Mouse (Mus musculus) kidney, postnatal 10 days (tissue): ENCODE measurements around the gene Olfr1261.

Source experiments
- DNase-seq: peaks from one replicate; pipeline ENCODE4 v3.0.0; 2021; ENCODE audit warnings: mixed read lengths

Gene Olfr1261

DNA sequence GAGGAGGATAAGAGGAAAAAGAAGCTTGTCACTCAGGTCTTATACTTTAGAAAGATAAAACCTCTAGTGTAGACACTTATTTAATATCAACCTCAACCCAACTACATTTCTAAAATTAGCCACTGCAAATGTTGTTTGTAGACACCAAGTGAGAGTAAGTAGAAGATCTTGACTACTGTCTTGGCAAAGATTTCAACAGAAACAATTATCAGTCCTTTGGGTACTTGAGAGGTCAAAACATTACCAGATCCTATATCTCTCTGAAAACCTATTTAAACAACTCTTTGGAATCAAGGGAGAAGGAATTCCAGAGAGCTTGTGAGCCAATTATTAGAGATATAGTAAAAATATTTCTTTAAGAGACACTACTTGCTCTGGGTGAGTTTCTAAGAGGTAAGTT, at the start of gene Olfr1261:
Olfr1261 (plus strand) TSS at position 301 of the 400 bp plus-strand sequence.
- DNase-seq: no peak

DNA sequence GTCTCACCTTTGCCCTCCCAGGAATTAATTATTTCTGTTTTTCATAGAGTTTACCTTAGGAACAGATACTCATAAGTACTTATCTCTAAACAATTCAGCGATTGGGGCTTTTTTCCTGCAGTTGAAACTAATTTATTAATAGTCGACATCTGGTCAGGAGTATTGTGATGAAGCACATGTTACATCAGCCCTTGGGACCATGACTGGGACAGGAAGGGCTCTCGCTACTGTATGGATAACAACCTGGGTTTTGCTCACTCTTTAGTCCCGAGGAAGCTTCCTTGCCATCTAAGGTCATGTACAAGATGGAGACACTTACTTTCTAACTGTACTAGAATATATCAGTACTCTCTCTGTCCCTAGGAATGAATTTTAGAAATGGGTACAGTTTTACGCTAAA, 42.5 kb upstream of the Olfr1261 start, which contains the start of gene Olfr1259:
Olfr1259 (minus strand) TSS at position 101 of the 400 bp plus-strand sequence.
- no peak for DNase-seq

DNA sequence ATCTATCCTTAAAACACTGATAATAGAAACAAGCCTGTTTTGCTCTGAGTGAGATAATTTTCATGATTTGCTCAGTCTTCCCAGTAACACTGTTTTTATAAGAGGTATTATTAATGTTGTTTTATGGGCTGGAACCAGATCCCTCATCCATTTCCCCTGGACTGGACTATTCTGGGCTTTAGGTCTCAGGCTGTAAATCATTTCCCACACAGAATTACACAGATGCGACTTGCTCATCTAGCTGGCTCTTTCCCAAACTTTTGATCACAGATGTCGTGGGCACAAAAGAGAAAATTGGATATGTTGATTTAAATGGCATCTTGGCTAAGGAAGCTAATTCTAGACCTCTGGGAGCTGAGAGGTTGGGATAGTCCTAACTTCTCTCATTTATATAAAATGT, 16.8 kb upstream of the Olfr1261 start, which contains the start of gene Olfr1260:
Olfr1260 (plus strand) TSS at position 157 of the 400 bp plus-strand sequence.
- DNase-seq: no peak

DNA sequence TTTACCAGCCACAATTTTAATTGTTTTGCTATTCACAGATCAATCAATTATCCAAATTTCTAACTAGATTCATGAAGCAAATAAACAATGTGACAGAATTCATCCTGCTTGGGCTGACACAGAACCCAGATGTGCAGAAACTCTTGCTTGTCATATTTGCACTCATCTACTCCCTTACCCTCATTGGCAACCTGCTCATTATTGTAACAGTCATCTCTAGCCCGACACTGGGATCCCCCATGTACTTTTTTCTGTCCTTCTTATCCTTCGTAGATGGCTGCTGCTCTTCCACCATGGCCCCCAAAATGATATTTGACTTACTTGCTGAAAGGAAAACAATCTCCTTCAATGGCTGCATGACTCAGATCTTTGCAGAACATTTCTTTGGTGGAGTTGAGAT, 13.3 kb upstream of the Olfr1261 start:
- DNase-seq: no peak

DNA sequence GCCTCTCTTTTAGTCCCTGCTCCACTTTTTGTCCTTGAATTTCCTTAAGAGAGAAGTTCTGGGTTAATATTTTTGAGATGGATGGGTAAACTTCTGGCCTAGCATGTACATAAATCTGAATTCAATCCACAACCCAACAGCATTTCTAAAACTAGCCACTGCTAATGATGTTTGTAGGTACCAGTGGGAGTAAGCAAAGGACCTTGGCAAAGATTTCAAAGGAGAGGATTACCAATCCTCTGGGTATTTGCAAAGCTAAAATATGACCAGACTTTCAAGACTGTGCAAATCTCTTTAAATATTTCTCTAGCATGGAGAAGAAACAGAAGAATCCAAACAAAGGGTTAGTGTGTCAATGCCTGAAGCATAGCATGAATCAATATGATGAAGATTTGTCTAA, 8.8 kb downstream of the Olfr1261 start, which contains the start of gene Olfr1262:
Olfr1262 (plus strand) TSS at position 301 of the 400 bp plus-strand sequence.
- DNase-seq: no peak

DNA sequence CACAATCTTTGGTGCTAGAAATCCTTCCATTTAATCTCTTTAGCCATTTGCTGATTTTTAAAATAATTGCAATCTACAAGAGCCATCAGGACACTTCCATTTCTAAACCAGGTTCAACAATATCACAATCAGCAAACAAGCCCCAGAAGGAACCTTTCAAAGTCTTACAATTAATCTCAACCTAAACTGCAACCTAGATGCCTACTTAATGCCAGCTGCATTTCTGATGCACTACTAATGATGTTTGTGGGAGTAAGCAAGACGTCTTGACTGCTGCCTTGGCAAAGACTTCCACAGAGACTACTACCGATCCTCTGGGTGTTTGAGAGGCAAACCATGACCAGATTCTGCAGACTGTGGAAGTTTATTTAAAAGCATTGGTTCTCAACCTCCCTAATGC, 20.8 kb downstream of the Olfr1261 start, which contains the start of gene Olfr1263:
Olfr1263 (plus strand) TSS at position 301 of the 400 bp plus-strand sequence.
- no peak for DNase-seq

DNA sequence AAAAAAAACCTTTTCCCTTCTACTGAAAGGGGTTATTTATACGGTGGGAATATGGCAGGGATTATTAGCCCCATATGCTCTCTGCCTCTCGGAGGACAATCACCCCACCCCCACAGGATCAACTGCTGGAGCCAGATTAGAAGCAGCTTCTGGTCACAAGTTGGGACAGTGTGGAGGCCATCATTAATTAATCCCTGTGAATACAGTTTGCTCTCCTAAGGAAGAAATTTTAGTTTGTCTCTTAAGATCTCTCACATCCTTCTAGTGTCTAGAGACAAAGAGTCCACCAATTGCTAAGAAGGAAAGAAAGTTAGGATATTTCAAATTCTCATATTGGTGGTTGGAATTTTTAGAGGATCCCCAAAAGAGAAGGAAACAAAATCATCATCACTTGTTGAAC, 34.5 kb downstream of the Olfr1261 start, which contains the start of gene Olfr1264:
Olfr1264 (minus strand) TSS at position 101 of the 400 bp plus-strand sequence.
- no peak for DNase-seq

DNA sequence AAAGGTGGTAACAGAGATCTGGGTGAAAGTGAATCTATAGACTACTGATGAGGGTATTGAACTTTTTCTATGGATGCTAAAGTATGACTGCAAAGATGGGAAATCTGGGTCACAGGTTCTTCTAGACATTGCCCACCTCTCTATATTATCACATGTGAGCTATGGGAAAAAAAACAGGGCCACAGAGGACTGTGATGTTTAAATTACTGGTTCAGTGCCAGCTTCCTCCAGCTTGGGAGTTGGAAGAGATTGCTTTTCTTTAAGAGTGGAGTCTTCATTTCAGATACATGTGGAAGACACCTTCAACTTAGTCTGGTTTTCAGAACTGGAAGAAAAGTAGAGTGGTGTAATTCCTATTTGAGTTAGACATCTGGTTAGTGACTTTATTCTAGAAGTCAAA, 44.0 kb downstream of the Olfr1261 start, which contains the start of gene Olfr1265:
Olfr1265 (plus strand) TSS at position 301 of the 400 bp plus-strand sequence.
- DNase-seq: no peak
